Mouse (Mus musculus): ENCODE data around the gene Npas2. TPM values are rescaled to one million over a fixed set of nuclear protein-coding genes. Genes with fewer than 3 reads are reported as not detected.

Gene Npas2
- polyA plus RNA-seq, 1 experiment from 2014 or later: 0.27 TPM

DNA sequence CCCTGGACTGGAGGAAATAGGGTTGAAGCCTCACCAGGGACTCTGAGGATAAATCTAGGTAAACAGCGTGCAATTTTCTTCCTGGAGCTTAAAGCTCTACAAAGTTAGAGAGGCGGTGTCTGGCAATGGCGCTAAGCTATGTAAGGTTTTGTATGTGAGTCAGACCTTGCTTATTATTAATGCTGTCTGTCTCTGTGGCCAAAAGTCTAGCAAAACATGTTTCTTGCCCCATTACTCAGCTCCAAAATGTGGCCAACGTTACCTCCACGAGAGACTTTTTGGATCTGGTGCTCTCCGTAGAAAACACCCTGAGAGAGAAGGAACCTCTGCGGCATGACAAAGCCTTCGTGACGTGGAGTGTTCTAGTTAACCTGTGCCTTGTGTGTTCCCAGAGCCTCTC, 93.5 kb downstream of the Npas2 start:
- H3K27ac ChIP-seq (ENCODE audit: low read depth, low read length): no peak overlapping the region
- no peak for DNase-seq (ENCODE audit: low spot score)
- no peaks in the 10 kb centered on the region for H3K27me3 ChIP-seq (replicated peaks; ENCODE audit: control insufficient read depth, insufficient read depth, low read length)
- H3K9me3 ChIP-seq (replicated peaks; ENCODE audit: control insufficient read depth, low read length): no peaks in the 10 kb centered on the region
- H3K4me2 ChIP-seq (ENCODE audit: low read length): no peak overlapping the region
- H3K9ac ChIP-seq (ENCODE audit: low read length): no peak overlapping the region
- no peak for ATAC-seq
- H3K4me1 ChIP-seq (ENCODE audit: control insufficient read depth, insufficient read depth, low read length): no peaks in the 10 kb centered on the region
- WGBS: 95% methylated on average over 9 of the region's 9 CpGs
- H3K4me3 ChIP-seq (ENCODE audit: low read depth, low read length): no peak overlapping the region
- no peaks in the 10 kb centered on the region for H3K36me3 ChIP-seq (ENCODE audit: control insufficient read depth, insufficient read depth, low read length)

DNA sequence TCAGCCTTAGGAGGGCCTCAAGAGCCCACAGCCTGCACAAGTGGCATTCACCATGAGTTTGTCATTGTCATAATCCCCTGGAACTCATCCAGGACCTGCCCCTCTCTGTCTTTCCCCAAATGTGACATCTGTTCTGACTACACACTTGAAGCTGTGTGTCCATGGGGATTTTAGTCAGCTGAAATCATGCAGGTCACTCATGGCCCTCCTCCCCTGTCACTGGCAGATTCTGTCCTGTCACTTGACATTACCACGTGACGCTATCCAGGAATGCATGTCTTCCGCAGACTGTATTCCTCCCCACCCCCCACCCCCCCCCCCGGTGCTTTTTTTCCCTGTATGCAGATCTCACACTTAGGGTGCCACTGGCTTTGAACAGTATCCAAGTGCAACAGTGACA, 94.3 kb downstream of the Npas2 start:
- ATAC-seq (no peak), DNase-seq (ENCODE audit: low spot score) (no peak)
- Histone ChIP-seq H3K36me3 (ENCODE audit: control insufficient read depth, insufficient read depth, low read length) (no peaks in the 10 kb centered on the region), H3K27ac (ENCODE audit: low read depth, low read length) (no peak overlapping the region), H3K4me2 (ENCODE audit: low read length) (no peak overlapping the region), H3K4me3 (ENCODE audit: low read depth, low read length) (no peak overlapping the region), H3K9me3 (replicated peaks; ENCODE audit: control insufficient read depth, low read length) (no peaks in the 10 kb centered on the region), H3K27me3 (replicated peaks; ENCODE audit: control insufficient read depth, insufficient read depth, low read length) (no peaks in the 10 kb centered on the region), H3K9ac (ENCODE audit: low read length) (no peak overlapping the region), H3K4me1 (ENCODE audit: control insufficient read depth, insufficient read depth, low read length) (no peaks in the 10 kb centered on the region)
- 82% methylated on average over 4 of the region's 4 CpGs for WGBS

DNA sequence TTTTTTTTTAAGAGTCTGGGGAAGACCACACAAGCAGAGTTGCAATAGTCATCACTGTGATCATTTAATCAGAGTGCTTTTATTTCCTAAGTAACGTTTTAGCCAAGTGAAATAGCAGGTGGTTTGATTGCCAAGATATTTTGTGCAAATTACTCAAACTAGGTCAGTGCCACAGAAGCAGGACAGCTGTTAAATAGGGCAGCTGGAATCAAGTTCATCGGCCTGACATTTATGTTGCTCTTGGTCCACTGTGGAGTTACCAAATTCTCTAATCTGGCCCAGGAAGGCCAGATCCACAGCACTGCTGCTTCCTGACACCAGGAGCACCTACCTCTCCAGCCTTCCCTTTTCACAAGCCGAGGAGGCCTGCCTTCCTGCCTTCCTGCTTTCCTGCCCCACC, 94.9 kb downstream of the Npas2 start:
- ATAC-seq: no peak
- Histone ChIP-seq H3K27ac (ENCODE audit: low read depth, low read length) (no peak overlapping the region), H3K4me2 (ENCODE audit: low read length) (no peak overlapping the region), H3K9me3 (replicated peaks; ENCODE audit: control insufficient read depth, low read length) (no peaks in the 10 kb centered on the region), H3K4me3 (ENCODE audit: low read depth, low read length) (no peak overlapping the region), H3K27me3 (replicated peaks; ENCODE audit: control insufficient read depth, insufficient read depth, low read length) (no peaks in the 10 kb centered on the region), H3K9ac (ENCODE audit: low read length) (no peak overlapping the region), H3K4me1 (ENCODE audit: control insufficient read depth, insufficient read depth, low read length) (no peaks in the 10 kb centered on the region), H3K36me3 (ENCODE audit: control insufficient read depth, insufficient read depth, low read length) (no peaks in the 10 kb centered on the region)
- 74% methylated on average over 3 of the region's 3 CpGs for WGBS
- DNase-seq (ENCODE audit: low spot score): no peak

DNA sequence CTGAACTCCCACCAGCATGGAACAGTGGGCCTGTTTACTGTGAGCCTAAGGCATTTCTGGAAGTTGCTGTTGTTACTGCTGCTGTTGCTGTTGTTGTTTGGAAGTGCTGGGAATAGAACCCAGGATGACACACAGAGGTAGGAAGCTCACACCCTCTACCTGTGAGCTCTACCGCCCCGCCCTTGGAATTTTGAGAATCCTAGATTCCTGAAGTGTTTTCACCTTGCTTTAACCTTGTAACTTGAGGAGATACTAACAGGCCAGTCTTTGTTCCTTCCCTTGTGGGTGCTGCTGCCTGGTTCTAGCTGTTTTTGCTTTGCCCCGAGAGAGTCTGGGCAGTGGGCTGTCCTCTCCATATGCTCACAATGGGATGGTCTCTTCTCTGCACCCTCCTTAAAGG, 98.5 kb downstream of the Npas2 start:
- Histone ChIP-seq H3K4me3 (ENCODE audit: low read depth, low read length) (no peak overlapping the region), H3K27ac (ENCODE audit: low read depth, low read length) (no peak overlapping the region), H3K36me3 (ENCODE audit: control insufficient read depth, insufficient read depth, low read length) (no peaks in the 10 kb centered on the region), H3K4me2 (ENCODE audit: low read length) (no peak overlapping the region), H3K9ac (ENCODE audit: low read length) (no peak overlapping the region), H3K27me3 (replicated peaks; ENCODE audit: control insufficient read depth, insufficient read depth, low read length) (no peaks in the 10 kb centered on the region), H3K4me1 (ENCODE audit: control insufficient read depth, insufficient read depth, low read length) (no peaks in the 10 kb centered on the region), H3K9me3 (replicated peaks; ENCODE audit: control insufficient read depth, low read length) (no peaks in the 10 kb centered on the region)
- ATAC-seq: no peak
- 87% methylated on average over 3 of the region's 3 CpGs for WGBS
- no peak for DNase-seq (ENCODE audit: low spot score)

DNA sequence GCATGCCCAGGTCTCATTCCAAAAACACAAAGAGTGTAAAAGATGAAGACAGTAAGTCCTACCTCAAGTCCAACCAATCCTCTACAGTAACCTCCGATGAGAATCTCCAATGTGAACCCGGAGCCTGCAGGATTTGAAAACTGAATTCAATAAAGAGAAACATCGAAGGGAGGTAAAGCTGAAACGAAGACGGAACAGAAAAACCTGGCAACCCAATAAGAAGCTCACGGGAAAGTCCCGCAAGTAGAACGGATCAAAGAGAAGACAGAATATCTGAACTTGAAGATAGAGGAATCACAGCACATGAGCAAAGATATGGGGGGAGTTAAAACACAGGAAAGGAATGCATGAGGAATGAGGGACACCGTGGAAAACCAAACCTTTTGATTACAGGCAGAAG, 104.8 kb downstream of the Npas2 start:
- no peaks in the 10 kb centered on the region for H3K27me3 ChIP-seq (replicated peaks; ENCODE audit: control insufficient read depth, insufficient read depth, low read length)
- 96% methylated on average over 9 of the region's 9 CpGs for WGBS
- H3K9me3 ChIP-seq (replicated peaks; ENCODE audit: control insufficient read depth, low read length): no peaks in the 10 kb centered on the region
- no peak overlapping the region for H3K4me3 ChIP-seq (ENCODE audit: low read depth, low read length)
- no peaks in the 10 kb centered on the region for H3K36me3 ChIP-seq (ENCODE audit: control insufficient read depth, insufficient read depth, low read length)
- H3K27ac ChIP-seq (ENCODE audit: low read depth, low read length): no peak overlapping the region
- H3K4me2 ChIP-seq (ENCODE audit: low read length): no peak overlapping the region
- DNase-seq (ENCODE audit: low spot score) (no peak), ATAC-seq (no peak)
- no peaks in the 10 kb centered on the region for H3K4me1 ChIP-seq (ENCODE audit: control insufficient read depth, insufficient read depth, low read length)
- H3K9ac ChIP-seq (ENCODE audit: low read length): no peak overlapping the region

DNA sequence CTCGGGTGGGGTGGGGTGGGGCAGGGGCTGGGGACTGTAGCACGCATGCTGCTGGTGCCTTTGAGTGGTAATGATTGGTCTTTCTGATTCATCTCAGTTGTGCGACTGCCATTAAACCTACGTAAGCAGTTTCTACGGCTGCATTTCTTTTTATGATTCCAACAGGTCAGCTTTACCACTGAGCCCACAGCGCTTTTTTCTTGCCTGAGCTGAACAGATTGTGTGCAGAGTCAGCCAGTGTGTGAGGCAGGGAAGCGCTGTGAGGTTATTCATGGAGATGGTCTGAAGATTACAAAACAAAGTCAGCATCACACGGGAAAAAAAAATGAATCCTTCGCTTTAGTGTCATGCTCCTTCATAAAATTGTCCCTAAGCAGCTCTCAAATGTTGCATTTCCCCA, 106.7 kb downstream of the Npas2 start:
- no peaks in the 10 kb centered on the region for H3K27me3 ChIP-seq (replicated peaks; ENCODE audit: control insufficient read depth, insufficient read depth, low read length)
- WGBS: 95% methylated on average over 9 of the region's 9 CpGs
- no peak overlapping the region for H3K4me2 ChIP-seq (ENCODE audit: low read length)

DNA sequence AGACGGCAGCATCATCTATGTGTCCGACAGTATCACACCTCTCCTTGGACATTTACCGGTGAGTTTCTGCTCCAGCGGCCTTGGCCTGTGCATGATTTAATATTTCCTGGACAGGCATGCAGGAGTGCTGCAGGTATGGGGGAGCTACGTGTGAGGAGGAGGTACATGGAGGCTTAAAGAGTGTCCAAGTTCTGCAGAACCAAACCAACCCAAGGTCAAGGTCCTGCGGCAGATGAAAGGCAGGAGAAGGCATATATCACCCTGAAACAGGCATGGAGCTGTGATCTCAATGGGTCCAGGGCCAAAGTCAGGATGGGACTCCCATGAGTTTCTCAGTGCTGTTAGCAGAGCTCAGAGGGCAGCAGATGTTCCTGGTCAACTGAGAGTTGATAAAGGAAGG, 107.1 kb downstream of the Npas2 start:
- no peak overlapping the region for H3K27ac ChIP-seq (ENCODE audit: low read depth, low read length)
- H3K9ac ChIP-seq (ENCODE audit: low read length): no peak overlapping the region
- H3K4me3 ChIP-seq (ENCODE audit: low read depth, low read length): no peak overlapping the region
- H3K4me1 ChIP-seq (ENCODE audit: control insufficient read depth, insufficient read depth, low read length): no peaks in the 10 kb centered on the region
- H3K4me2 ChIP-seq (ENCODE audit: low read length): no peak overlapping the region
- WGBS: 93% methylated on average over 6 of the region's 6 CpGs
- ATAC-seq: no peak
- no peaks in the 10 kb centered on the region for H3K27me3 ChIP-seq (replicated peaks; ENCODE audit: control insufficient read depth, insufficient read depth, low read length)
- no peak for DNase-seq (ENCODE audit: low spot score)
- H3K36me3 ChIP-seq (ENCODE audit: control insufficient read depth, insufficient read depth, low read length): no peaks in the 10 kb centered on the region
- H3K9me3 ChIP-seq (replicated peaks; ENCODE audit: control insufficient read depth, low read length): no peaks in the 10 kb centered on the region

More for the DNA sequence above, 106.7 kb downstream of the Npas2 start:
- Histone ChIP-seq H3K4me3 (ENCODE audit: low read depth, low read length) (no peak overlapping the region), H3K27ac (ENCODE audit: low read depth, low read length) (no peak overlapping the region), H3K9ac (ENCODE audit: low read length) (no peak overlapping the region), H3K9me3 (replicated peaks; ENCODE audit: control insufficient read depth, low read length) (no peaks in the 10 kb centered on the region), H3K36me3 (ENCODE audit: control insufficient read depth, insufficient read depth, low read length) (no peaks in the 10 kb centered on the region), H3K4me1 (ENCODE audit: control insufficient read depth, insufficient read depth, low read length) (no peaks in the 10 kb centered on the region)
- DNase-seq (ENCODE audit: low spot score) (no peak), ATAC-seq (no peak)

DNA sequence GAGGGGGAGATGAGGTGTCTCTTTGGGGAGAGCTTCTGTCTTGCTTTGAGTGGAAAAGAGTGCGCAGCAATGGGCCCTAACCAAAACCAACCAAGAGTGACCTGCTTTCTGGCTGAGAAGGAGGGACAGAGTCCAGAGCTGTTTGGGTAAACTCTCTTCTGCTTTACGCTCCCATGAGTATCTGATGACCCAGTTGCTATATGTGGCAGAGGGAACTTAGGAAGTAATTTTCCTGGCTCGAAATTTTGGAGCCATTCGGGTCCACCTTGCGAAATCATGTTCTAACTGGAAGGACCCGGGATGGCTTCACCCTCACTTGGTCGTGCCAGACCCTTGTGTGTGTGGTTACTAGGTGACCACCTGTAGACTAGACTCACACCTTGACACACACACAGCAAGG, 108.7 kb downstream of the Npas2 start:
- 94% methylated on average over 7 of the region's 7 CpGs for WGBS
- Histone ChIP-seq H3K4me2 (ENCODE audit: low read length) (no peak overlapping the region), H3K4me3 (ENCODE audit: low read depth, low read length) (no peak overlapping the region), H3K4me1 (ENCODE audit: control insufficient read depth, insufficient read depth, low read length) (no peaks in the 10 kb centered on the region), H3K36me3 (ENCODE audit: control insufficient read depth, insufficient read depth, low read length) (no peaks in the 10 kb centered on the region), H3K9ac (ENCODE audit: low read length) (no peak overlapping the region), H3K27ac (ENCODE audit: low read depth, low read length) (no peak overlapping the region), H3K27me3 (replicated peaks; ENCODE audit: control insufficient read depth, insufficient read depth, low read length) (no peaks in the 10 kb centered on the region), H3K9me3 (replicated peaks; ENCODE audit: control insufficient read depth, low read length) (no peaks in the 10 kb centered on the region)
- no peak for DNase-seq (ENCODE audit: low spot score)
- no peak for ATAC-seq

DNA sequence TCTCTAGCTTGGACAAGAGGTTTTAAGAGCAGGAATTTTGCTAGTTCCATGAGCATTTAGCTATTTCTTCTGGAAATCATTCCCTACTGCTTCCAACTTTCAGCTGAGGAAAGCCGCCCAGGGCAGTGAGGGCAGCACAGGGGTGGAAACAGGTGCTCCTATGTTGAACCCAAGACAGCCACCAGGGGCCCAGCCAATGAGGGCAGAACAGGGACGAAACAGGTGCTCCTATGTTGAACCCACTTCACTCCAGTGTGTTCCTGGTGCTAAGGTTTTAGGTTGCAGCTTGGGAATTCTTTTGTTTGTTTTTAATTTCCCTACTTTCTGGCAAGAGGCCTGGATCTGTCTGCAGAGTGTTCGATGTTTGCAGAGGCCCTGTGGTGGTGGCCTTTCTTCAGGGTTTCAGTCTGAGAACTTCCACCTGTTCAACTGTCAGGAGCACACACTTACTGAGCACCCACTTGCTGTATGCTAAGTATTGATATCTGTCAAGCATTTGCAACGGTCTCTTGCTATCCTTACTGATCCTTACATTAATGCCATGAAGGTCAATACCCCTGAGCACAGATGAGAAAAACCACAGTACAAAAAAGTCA, 109.6 kb downstream of the Npas2 start:
- Histone ChIP-seq H3K9ac (ENCODE audit: low read length) (no peak overlapping the region), H3K4me3 (ENCODE audit: low read depth, low read length) (no peak overlapping the region), H3K4me1 (ENCODE audit: control insufficient read depth, insufficient read depth, low read length) (no peaks in the 10 kb centered on the region), H3K27me3 (replicated peaks; ENCODE audit: control insufficient read depth, insufficient read depth, low read length) (no peaks in the 10 kb centered on the region), H3K4me2 (ENCODE audit: low read length) (no peak overlapping the region), H3K27ac (ENCODE audit: low read depth, low read length) (no peak overlapping the region), H3K9me3 (replicated peaks; ENCODE audit: control insufficient read depth, low read length) (no peaks in the 10 kb centered on the region), H3K36me3 (ENCODE audit: control insufficient read depth, insufficient read depth, low read length) (no peaks in the 10 kb centered on the region)
- WGBS: 72% methylated on average over 4 of the region's 4 CpGs
- DNase-seq (ENCODE audit: low spot score) (no peak), ATAC-seq (no peak)

All from forebrain, embryonic 14.5 days (tissue).